Mouse (Mus musculus) inflammation-experienced regulatory T-cells, adult 6 months (primary cell): ENCODE results near the gene Wnt1. TPM values are rescaled to one million over a fixed set of nuclear protein-coding genes. Genes with fewer than 3 reads are reported as not detected.

Experiments
- ATAC-seq: one replicate; pipeline ENCODE4 v1.8.0; 2017
- polyA plus RNA-seq, 3 experiments: library from polyadenylated mRNA; unstranded; fragments of 100-300 nt; shearing (Covaris generic); gene quantifications; one replicate each; pipeline ENCODE4 v1.2.1; 2017

Wnt1 gene
- polyA plus RNA-seq, 3 experiments from 2014 or later = 0.15 TPM; not detected in 2

- ATAC-seq = no peak
Measured at GRCm38 (mm10) chr15:98839161-98839560, 49.5 kb downstream of the Wnt1 start.

- no peak for ATAC-seq
Measured at GRCm38 (mm10) chr15:98839671-98840585, 50.3 kb downstream of the Wnt1 start.

Other genes starting within 250 kb of the Wnt1 start
- gene Ccnt1, start 218.9 kb upstream of the Wnt1 start, polyA plus RNA-seq = 10 to 100 TPM; 69.3 to 99.2 (median 86.3) TPM
- gene 4930415O20Rik, start 218.9 kb upstream of the Wnt1 start, polyA plus RNA-seq = not detected
- under 1 TPM in 2 of 3 experiments, not detected in 1; 0.28 to 0.44 TPM for gene Adcy6, start 179.8 kb upstream of the Wnt1 start, polyA plus RNA-seq
- under 1 TPM in 2 of 3 experiments, not detected in 1; 0.30 to 0.38 TPM for gene Cacnb3, start 159.0 kb upstream of the Wnt1 start, polyA plus RNA-seq
- 10 to 100 TPM; 15.4 to 37.0 (median 37.0) TPM for gene Ddx23, start 127.0 kb upstream of the Wnt1 start, polyA plus RNA-seq
- gene Rnd1, start 112.4 kb upstream of the Wnt1 start, polyA plus RNA-seq = 1 to 10 TPM in 1 of 3 experiments, under 1 TPM in 2; 0.94 to 1.8 (median 0.99) TPM
- not detected for gene Ccdc65, start 81.7 kb upstream of the Wnt1 start, polyA plus RNA-seq
- gene Fkbp11, start 61.7 kb upstream of the Wnt1 start, polyA plus RNA-seq = 1 to 10 TPM in 1 of 3 experiments, under 1 TPM in 1, not detected in 1; 0.62 to 1.7 TPM
- 10 to 100 TPM; 35.5 to 38.0 (median 37.8) TPM for gene Arf3, start 26.6 kb upstream of the Wnt1 start, polyA plus RNA-seq
- gene Wnt10b, start 11.7 kb upstream of the Wnt1 start, polyA plus RNA-seq = under 1 TPM in 1 of 3 experiments, not detected in 2; 0.15 TPM
- not detected for gene Ddn, start 19.6 kb downstream of the Wnt1 start, polyA plus RNA-seq
- gene Prkag1, start 41.7 kb downstream of the Wnt1 start, polyA plus RNA-seq = 100 to 1,000 TPM; 119 to 137 (median 129) TPM
- gene Kmt2d, start 81.3 kb downstream of the Wnt1 start, polyA plus RNA-seq = 10 to 100 TPM; 18.7 to 36.4 (median 30.7) TPM
- 10 to 100 TPM in 2 of 3 experiments, 1 to 10 TPM in 1; 9.5 to 13.0 (median 10.8) TPM for gene Rhebl1, start 104.7 kb downstream of the Wnt1 start, polyA plus RNA-seq
- under 1 TPM in 1 of 3 experiments, not detected in 2; 0.09 TPM for gene Dhh, start 108.7 kb downstream of the Wnt1 start, polyA plus RNA-seq
- gene Lmbr1l, start 128.4 kb downstream of the Wnt1 start, polyA plus RNA-seq = 10 to 100 TPM; 17.3 to 46.9 (median 39.3) TPM
- 100 to 1,000 TPM; 459 to 882 (median 544) TPM for gene Tuba1b, start 144.7 kb downstream of the Wnt1 start, polyA plus RNA-seq
- gene Gm49450, start 163.7 kb downstream of the Wnt1 start, polyA plus RNA-seq = not detected
- 100 to 1,000 TPM; 206 to 351 (median 217) TPM for gene Tuba1a, start 163.8 kb downstream of the Wnt1 start, polyA plus RNA-seq
- 100 to 1,000 TPM in 1 of 3 experiments, 10 to 100 TPM in 2; 70.4 to 203 (median 83.7) TPM for gene Tuba1c, start 240.0 kb downstream of the Wnt1 start, polyA plus RNA-seq